Mouse (Mus musculus) G1E-ER4 (cell line): Measurements from ENCODE around the gene Elane. TPM values are rescaled to one million over a fixed set of nuclear protein-coding genes. Genes with fewer than 3 reads are reported as not detected.

Experiments
- GATA1 ChIP-seq: IDR thresholded peaks from one replicate; pipeline ENCODE4 v1.8.0; 2012; ENCODE audit warnings: low read length, inconsistent platforms
- polyA plus RNA-seq: library from polyadenylated mRNA; stranded (reverse); fragments of >175 nt; gene quantifications from 2 replicates; pipeline ENCODE4 v1.2.3, GENCODE M21; 2012

Gene Elane
- polyA plus RNA-seq, 1 experiment, result not detected

DNA sequence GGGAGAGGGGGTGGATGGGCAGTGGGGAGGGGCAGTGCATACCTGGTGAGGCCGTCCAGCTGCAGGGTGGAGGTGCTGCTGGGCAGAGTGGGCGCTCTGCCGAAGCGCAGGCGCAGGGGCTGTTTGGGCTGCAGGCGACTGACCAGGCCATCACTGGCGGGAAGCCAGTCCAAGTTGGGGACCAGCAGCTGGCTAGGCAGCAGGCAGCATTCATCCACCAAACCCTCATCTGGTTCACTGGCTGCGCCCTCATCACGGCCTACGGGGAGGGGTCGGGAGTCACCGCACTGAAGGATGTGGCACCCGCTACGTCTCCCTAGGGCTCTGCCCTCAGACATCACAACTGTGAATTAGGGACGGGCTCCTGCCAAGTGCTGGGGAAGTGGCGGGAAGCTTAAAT, 10.3 kb downstream of the Elane start:
- no peak for TF ChIP-seq GATA1

DNA sequence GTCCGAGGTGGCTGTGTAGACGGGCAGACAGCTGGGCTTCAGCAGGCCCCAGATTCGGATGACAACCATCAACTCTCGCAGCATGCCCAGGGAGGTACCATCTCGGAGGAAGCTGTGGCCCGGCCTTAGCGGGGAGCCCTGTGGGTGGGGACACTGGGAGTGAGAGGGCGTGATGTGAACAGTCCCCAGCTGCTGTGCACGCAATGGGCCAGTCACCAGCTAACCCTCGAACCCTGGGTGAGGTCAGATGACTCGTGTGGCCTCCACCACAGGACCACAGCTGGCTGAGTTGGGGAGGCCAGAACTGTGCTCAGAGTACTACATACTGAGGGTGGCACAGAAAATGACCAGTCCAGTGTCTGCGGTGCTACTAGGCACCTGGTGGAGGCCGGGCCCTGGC, 10.8 kb downstream of the Elane start:
- no peak for TF ChIP-seq GATA1

DNA sequence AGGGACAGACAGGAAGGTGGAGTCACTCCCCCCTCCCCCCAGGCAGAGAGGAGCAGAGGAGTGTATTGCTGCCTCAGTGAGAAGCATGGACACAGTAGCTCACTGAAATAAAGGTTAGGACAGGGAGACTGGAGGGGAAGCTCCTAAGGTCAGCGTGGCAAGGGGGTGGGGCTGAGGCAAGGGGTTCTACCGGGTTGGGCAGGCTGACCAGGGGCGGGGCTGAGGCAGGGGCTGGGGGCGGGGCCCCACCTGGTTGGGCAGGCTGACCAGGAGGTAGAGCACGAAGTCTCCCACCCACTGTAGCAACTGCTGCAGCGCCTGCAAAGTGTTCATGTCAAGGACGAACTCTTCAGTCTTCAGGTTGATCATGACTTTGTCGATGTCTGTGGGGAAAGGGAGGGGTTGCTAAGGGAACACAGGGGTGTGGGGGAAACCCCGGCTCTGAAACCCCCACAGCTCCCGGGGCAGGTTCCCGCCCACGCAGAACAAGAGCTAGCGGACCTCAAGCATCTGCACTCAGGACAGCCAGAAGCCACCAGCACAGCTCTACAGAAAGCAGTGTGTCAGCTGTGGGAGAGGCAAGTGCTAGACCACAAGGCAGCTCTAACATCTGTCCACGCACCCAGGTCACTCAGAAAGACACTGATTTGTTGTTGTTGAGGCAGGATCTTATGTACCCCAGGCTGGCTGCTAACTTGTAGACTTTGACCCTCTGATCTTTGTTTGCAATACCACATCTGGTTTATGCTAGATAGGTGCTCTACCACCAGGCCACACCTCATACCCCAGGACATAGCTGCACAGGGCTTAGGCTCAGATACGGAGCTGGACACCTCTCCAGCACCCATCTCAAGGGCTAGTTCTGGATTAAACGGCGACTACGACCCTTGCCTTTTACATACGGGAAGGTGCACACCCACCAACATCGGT, 11.5 kb downstream of the Elane start:
- TF ChIP-seq GATA1, result no peak

DNA sequence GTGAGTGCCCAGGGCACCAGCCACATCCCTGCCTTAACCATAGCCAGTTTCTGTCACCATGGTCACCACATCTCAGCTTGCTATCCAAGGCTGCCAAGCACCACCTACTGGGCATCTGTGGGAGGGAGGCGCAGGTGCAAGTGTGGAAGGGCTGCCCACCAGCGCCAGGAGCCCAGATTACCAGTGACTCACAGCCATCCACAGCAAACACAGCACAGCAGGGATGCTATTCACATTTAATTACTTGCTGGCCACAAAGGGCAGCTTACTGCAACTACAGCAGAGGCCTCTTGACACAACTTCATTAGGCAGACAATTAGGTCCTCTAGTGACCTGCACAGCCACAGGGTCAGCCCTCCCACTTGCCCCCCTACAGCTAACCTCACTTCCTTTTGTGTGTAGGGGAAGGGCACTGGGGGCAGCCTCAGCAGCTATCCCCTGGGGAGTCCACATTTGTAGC, 14.9 kb downstream of the Elane start:
- no peak for TF ChIP-seq GATA1

DNA sequence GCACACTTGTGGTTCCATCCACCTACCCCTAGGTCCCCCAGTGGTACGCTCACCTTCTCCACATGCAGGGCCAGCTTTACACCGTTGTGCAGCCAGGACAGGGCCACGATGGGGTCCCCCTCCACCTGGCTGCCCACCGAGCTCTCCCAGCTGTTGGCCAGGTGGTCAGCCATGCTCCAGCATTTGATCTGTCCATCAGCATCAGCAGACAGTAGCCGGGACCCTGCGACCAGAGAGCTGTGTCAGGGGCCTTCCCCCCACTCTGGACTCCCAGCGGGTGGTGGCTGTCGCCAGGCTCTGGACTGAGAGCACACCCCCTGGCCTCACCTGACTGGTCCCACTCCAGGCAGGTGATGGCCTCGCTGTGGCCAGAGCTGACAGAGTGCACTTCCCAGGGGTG, 20.7 kb downstream of the Elane start:
- no peak for TF ChIP-seq GATA1

DNA sequence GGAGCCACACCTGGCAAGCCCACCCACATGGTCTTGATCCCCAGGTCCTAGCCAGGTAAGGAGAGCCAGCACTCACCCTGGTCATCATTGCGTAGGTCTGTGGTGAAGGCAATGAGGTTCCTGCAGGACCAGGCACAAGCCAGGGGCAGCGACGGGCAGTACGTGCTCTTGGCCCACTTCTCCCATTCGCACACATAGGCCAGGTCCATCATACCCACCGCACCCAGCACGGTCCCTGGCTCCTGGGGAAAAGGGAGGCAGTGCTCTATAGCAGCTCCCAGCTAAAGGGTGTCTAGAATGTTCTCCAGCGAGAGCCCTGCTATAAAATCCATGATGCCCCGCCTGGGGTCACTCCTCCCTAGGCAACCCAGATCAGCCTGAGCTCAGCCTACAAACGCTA, 21.4 kb downstream of the Elane start:
- TF ChIP-seq GATA1, result no peak

DNA sequence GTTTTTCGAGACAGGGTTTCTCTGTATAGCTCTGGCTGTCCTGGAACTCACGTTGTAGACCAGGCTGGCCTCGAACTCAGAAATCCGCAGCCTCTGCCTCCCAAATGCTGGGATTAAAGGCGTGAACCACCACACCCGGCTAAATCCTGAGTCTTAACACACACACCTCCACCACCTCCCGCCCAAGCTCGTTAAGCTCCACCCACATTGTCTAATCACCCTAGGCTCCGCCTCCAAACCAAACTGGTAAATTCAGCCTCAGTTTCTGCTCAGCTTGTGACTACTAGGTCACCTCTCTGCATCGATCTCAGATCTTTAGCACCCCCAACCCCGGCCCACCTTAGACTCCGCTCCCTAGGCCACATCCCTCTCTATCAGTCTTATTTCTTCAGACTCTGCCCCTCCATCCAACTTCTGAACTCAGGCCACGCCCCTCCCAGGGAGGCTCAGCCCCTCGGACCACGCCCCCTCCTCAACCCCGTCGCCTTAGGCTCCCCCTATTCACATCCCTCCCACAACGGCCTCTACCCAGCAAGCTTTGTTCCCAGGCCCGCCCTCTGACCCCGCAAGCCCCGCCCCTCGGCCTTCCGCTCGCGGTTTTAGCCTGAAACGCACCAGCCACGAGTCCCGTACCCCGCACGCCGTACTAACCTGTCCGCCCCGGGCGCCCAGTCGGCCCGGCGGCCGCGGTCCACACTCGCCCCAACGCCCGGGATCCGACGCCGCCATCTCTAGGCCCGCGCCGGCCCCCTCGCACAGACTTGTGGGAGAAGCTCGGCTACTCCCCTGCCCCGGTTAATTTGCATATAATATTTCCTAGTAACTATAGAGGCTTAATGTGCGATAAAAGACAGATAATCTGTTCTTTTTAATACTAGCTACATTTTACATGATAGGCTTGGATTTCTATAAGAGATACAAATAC, 22.4 kb downstream of the Elane start, which contains the start of gene Med16:
Gene Med16 (minus strand): TSS at position 757 of the 925 bp plus-strand sequence.
- no peak for TF ChIP-seq GATA1

DNA sequence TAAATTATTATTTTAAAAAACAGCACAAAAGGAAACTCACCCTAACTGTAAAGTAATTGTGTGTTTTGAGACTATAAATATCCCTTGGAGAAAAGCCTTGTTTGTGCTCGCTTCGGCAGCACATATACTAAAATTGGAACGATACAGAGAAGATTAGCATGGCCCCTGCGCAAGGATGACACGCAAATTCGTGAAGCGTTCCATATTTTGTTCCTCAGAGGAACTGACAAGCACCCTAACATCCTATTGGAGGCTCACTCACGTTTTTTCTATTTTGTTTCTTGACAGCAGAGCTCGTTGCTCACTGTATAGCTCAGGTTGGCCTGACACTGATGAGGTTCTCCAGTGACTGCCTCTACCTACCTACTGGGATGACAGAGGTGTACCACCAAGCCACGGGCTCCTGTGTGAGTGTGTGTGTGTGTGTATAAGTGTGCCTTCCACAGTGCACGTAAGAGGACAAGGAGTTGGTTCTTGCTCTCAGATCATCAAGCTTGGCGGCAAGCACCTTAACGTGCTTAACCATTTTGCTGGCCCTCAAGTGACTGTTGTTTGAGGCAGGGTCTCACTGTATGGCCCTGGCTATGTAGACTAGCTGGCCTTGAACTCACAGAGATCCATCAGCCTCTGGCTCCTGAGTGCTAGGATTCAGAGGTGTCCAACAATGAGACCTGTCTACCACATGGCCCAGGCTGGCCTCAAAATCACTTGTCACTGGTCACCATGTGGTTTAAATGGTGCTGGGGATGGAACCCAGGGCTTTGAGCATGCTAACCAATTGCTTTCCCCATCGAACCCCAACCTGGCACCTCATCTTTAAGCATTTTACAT, 23.3 kb downstream of the Elane start:
- TF ChIP-seq GATA1, result no peak

DNA sequence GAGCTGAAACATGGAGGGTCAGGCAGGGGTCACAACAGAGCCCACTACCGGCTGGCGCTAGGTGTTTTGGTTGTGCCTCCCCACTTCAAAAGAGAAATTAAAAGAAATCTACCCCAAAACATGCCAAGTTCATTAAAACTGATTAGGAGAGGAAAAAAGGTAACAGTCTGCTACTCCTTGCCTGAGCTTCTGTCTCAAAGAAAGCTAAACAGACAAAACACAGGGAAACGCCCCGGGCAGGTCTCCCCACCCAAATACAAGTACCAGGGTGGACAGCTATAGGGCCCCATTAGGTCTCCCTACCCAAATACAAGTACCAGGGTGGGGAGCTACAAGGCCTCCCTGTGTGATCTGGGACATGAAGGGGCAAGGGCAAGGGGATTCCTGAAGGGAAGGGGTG, 24.5 kb downstream of the Elane start, which contains the start of gene Gm26602:
Gene Gm26602 (plus strand): TSS at position 301 of the 400 bp plus-strand sequence.
- TF ChIP-seq GATA1, result no peak

DNA sequence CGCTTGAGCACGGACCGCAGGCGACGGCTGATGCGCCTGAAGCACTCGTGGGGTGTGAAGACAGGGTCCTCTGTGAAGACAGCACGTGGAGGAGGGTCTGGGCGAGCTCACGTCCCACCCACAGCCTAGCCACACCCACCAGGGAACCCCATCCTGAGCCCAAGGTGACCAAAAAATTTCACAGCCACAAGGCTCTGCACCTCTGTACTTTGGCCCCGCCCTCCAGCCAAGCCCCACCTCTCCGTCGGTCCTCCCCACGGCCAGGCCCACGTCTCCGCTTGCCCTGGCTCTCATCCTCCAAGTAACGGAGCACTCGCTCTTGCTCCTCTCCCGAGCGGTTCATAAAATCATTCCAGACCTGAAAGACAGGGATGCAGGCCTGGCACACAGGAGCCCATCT, 26.4 kb downstream of the Elane start:
- TF ChIP-seq GATA1, result no peak

DNA sequence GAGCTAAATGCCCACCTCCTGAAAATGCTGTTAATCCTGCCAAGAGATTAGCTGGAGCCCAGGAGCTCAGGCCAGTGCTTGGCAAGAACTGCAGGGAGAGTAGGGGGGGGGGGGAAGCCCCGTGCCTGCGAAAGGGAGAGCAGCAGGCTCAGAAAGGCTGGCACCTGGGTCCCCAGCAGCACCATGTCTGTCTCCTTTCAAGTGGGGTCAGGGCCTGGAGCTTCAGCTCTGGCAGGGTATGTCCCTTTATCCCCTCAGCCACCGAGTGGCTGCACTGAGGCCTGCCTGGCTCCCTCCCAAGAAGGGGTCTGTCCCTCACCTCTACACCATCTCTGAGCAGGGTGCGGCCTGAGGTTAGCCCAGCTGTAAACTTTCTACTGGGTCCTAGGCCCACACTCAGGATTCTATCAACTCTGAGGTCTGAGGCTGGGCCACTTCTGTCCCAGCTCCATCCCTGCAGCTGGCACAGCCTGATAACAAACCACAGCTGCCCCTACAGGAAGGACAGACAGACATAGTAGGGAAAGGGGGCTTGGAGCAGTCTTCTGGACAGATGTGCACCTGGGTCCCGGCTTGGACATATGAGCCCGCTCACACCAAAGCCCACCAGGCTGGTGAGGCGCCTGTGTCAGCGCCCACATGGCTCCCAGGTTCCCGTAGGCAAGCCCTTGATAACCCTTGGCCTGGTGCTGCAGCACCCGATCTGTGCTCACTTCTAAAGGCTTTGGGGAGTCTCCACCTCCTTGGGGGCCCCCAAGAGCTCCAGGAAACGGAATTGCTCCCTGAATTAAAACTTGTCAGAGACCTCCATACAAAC, 28.3 kb downstream of the Elane start:
- TF ChIP-seq GATA1, result no peak

DNA sequence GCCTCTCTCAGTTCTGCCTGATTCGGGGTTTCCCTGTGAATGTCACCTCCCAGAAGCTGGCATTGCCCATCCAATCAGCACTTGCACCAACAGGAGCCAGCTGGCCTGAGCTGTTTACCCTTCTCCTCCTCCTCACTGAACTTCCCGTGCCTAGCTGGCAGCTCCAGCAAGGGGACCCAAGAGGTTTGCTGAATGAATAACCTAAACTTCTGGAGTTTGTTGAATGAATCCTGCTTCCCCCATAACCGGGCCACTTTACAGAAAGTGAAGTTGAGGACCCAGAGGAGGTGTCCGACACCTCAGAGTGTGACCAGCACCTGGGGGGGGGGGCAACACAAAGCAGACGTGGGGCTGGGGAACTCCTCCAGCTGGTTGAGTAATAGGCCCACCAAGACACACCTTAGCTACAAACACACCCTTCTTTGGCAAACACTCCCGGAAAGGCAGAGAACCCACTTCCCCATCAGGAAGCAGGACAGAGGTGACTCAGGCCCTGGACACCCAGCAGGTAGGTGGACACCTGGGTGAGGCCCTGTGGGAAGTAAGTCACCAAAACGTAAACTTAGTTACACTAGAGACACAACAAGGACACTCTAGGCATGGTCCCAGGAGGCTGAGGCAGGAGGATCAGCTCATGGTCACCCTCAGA, 29.0 kb downstream of the Elane start:
- no peak for TF ChIP-seq GATA1

DNA sequence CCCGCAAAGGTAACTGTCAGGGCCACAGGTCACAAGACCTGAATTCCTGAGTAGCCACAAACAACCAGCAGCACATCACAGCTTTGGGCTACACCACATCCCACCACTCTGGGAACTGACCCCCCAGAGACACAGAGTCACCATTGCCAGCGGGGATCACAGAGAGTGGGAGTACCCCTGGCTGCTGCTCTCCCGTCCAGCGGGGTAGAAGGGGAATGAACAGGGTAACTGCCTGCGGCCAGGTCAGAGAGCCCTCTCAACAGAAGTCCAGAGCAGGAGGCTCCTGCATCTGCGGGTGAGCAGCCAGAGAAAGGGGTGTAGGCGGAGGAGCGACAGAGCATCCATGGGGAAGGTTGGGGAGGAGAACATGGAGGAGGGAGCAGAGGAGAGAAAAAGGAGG, 30.0 kb downstream of the Elane start:
- no peak for TF ChIP-seq GATA1
